Mouse (Mus musculus): Measurements from ENCODE around the gene Tpcn1. TPM values are rescaled to one million over a fixed set of nuclear protein-coding genes. Genes with fewer than 3 reads are reported as not detected.

Tpcn1 gene
- polyA plus RNA-seq, 2 experiments, result 17.8 to 19.3 TPM

- H3K9ac ChIP-seq (replicated peaks), result no peak overlapping the region
- no peak overlapping the region for H3K4me2 ChIP-seq (ENCODE audit: low read depth)
- no peak for ATAC-seq (ENCODE audit: insufficient read depth)
- H3K4me3 ChIP-seq (ENCODE audit: insufficient read depth in 1 of 2, low read depth in 2 of 2, low read length in 2 of 2), result no peak overlapping the region
- no peak overlapping the region for H3K27ac ChIP-seq
- H3K4me1 ChIP-seq (replicated peaks; ENCODE audit: control insufficient read depth in 2 of 2, insufficient read depth in 2 of 2, low read length in 1 of 2), result no peaks in the 10 kb centered on the region
- H3K27me3 ChIP-seq (ENCODE audit: control insufficient read depth, insufficient read depth, low read length), result no peaks in the 10 kb centered on the region
- no peak for DNase-seq (ENCODE audit: low read depth in 3 of 3, low spot score in 3 of 3)
- 92% methylated on average over 5 of the region's 5 CpGs for WGBS (ENCODE audit: insufficient replicate concordance)
- H3K9me3 ChIP-seq (ENCODE audit: control insufficient read depth, low read length), result no peaks in the 10 kb centered on the region
- TF ChIP-seq EP300 (IDR thresholded peaks at IDR 0.05; ENCODE audit: low read depth) (no peak), CTCF (IDR thresholded peaks at IDR 0.05; ENCODE audit: low read depth) (no peak)
- H3K36me3 ChIP-seq (replicated peaks; ENCODE audit: control insufficient read depth, insufficient read depth, low read depth), result peaks cover 36% of the 10 kb centered on the region
Measured at GRCm38 (mm10) chr5:120550673-120551072, 37.8 kb downstream of the Tpcn1 start.

GRCm38 (mm10) chr5:120550137-120550536 is 38.3 kb downstream of the Tpcn1 start:
- H3K36me3 ChIP-seq (replicated peaks; ENCODE audit: control insufficient read depth, insufficient read depth, low read depth), result peaks cover 33% of the 10 kb centered on the region
- 76% methylated on average over 5 of the region's 5 CpGs for WGBS (ENCODE audit: insufficient replicate concordance)
- no peak overlapping the region for H3K9ac ChIP-seq (replicated peaks)
- no peak for DNase-seq (ENCODE audit: low read depth in 3 of 3, low spot score in 3 of 3)
- H3K27ac ChIP-seq, result no peak overlapping the region
- H3K4me3 ChIP-seq (ENCODE audit: insufficient read depth in 1 of 2, low read depth in 2 of 2, low read length in 2 of 2), result no peak overlapping the region
- H3K9me3 ChIP-seq (ENCODE audit: control insufficient read depth, low read length), result no peaks in the 10 kb centered on the region
- ATAC-seq (ENCODE audit: insufficient read depth), result no peak
- no peak for TF ChIP-seq CTCF (IDR thresholded peaks at IDR 0.05; ENCODE audit: low read depth)
- no peak for TF ChIP-seq EP300 (IDR thresholded peaks at IDR 0.05; ENCODE audit: low read depth)
- no peaks in the 10 kb centered on the region for H3K4me1 ChIP-seq (replicated peaks; ENCODE audit: control insufficient read depth in 2 of 2, insufficient read depth in 2 of 2, low read length in 1 of 2)
- H3K4me2 ChIP-seq (ENCODE audit: low read depth), result no peak overlapping the region
- H3K27me3 ChIP-seq (ENCODE audit: control insufficient read depth, insufficient read depth, low read length), result no peaks in the 10 kb centered on the region

- TF ChIP-seq EP300 (IDR thresholded peaks at IDR 0.05; ENCODE audit: low read depth), result no peak
- TF ChIP-seq CTCF (IDR thresholded peaks at IDR 0.05; ENCODE audit: low read depth), result no peak
- DNase-seq (ENCODE audit: low read depth in 3 of 3, low spot score in 3 of 3), result no peak
- WGBS (ENCODE audit: insufficient replicate concordance), result 79% methylated on average over 11 of the region's 11 CpGs
- Histone ChIP-seq H3K9ac (replicated peaks) (no peak overlapping the region), H3K27me3 (ENCODE audit: control insufficient read depth, insufficient read depth, low read length) (no peaks in the 10 kb centered on the region), H3K4me2 (ENCODE audit: low read depth) (no peak overlapping the region), H3K4me3 (ENCODE audit: insufficient read depth in 1 of 2, low read depth in 2 of 2, low read length in 2 of 2) (no peak overlapping the region), H3K27ac (no peak overlapping the region), H3K9me3 (ENCODE audit: control insufficient read depth, low read length) (no peaks in the 10 kb centered on the region), H3K36me3 (replicated peaks; ENCODE audit: control insufficient read depth, insufficient read depth, low read depth) (peaks cover 27% of the 10 kb centered on the region), H3K4me1 (replicated peaks; ENCODE audit: control insufficient read depth in 2 of 2, insufficient read depth in 2 of 2, low read length in 1 of 2) (no peaks in the 10 kb centered on the region)
- no peak for ATAC-seq (ENCODE audit: insufficient read depth)
Measured at GRCm38 (mm10) chr5:120548236-120548850, 40.1 kb downstream of the Tpcn1 start.

- H3K4me3 ChIP-seq (ENCODE audit: insufficient read depth in 1 of 2, low read depth in 2 of 2, low read length in 2 of 2), result no peak overlapping the region
- DNase-seq (ENCODE audit: low read depth in 3 of 3, low spot score in 3 of 3) (no peak), ATAC-seq (ENCODE audit: insufficient read depth) (no peak)
- H3K4me2 ChIP-seq (ENCODE audit: low read depth), result no peak overlapping the region
- no peak overlapping the region for H3K27ac ChIP-seq
- no peak overlapping the region for H3K9ac ChIP-seq (replicated peaks)
- H3K36me3 ChIP-seq (replicated peaks; ENCODE audit: control insufficient read depth, insufficient read depth, low read depth), result peaks cover 33% of the 10 kb centered on the region
- H3K4me1 ChIP-seq (replicated peaks; ENCODE audit: control insufficient read depth in 2 of 2, insufficient read depth in 2 of 2, low read length in 1 of 2), result no peaks in the 10 kb centered on the region
- H3K9me3 ChIP-seq (ENCODE audit: control insufficient read depth, low read length), result no peaks in the 10 kb centered on the region
- TF ChIP-seq CTCF (IDR thresholded peaks at IDR 0.05; ENCODE audit: low read depth) (no peak), EP300 (IDR thresholded peaks at IDR 0.05; ENCODE audit: low read depth) (no peak)
- 73% methylated on average over 5 of the region's 5 CpGs for WGBS (ENCODE audit: insufficient replicate concordance)
- H3K27me3 ChIP-seq (ENCODE audit: control insufficient read depth, insufficient read depth, low read length), result no peaks in the 10 kb centered on the region
Measured at GRCm38 (mm10) chr5:120536632-120537031, 51.8 kb downstream of the Tpcn1 start.

- DNase-seq (ENCODE audit: low read depth in 3 of 3, low spot score in 3 of 3), result no peak
- ATAC-seq (ENCODE audit: insufficient read depth), result no peak
- H3K4me3 ChIP-seq (ENCODE audit: insufficient read depth in 1 of 2, low read depth in 2 of 2, low read length in 2 of 2), result no peak overlapping the region
- no peak overlapping the region for H3K27ac ChIP-seq
- 83% methylated on average over 13 of the region's 13 CpGs for WGBS (ENCODE audit: insufficient replicate concordance)
- no peaks in the 10 kb centered on the region for H3K4me1 ChIP-seq (replicated peaks; ENCODE audit: control insufficient read depth in 2 of 2, insufficient read depth in 2 of 2, low read length in 1 of 2)
- H3K36me3 ChIP-seq (replicated peaks; ENCODE audit: control insufficient read depth, insufficient read depth, low read depth), result peaks cover 27% of the 10 kb centered on the region
- no peak overlapping the region for H3K4me2 ChIP-seq (ENCODE audit: low read depth)
- H3K9me3 ChIP-seq (ENCODE audit: control insufficient read depth, low read length), result no peaks in the 10 kb centered on the region
- no peak overlapping the region for H3K9ac ChIP-seq (replicated peaks)
- TF ChIP-seq CTCF (IDR thresholded peaks at IDR 0.05; ENCODE audit: low read depth) (no peak), EP300 (IDR thresholded peaks at IDR 0.05; ENCODE audit: low read depth) (no peak)
- no peaks in the 10 kb centered on the region for H3K27me3 ChIP-seq (ENCODE audit: control insufficient read depth, insufficient read depth, low read length)
Measured at GRCm38 (mm10) chr5:120536046-120536445, 52.4 kb downstream of the Tpcn1 start.
